Mouse (Mus musculus): ENCODE results near the gene Lrrc28.

Lrrc28 gene

DNA sequence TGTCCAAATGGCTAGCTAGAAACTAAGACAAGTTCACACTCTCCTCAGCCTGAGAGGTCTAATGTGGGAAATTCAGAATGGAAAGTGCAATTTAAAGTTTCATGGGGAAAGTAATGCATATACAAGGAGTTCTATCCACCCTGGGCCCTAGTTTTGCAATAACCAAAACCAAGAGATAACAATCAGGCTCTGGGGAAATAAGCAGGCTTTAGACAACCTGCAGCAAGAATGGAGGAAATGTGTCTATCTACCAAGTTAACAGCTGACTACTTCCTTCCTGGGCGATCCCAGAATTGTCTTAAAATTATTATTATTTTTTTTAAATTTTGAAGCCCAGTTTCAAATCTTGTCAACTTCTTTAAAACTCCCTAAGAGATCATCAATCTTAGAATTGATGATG is 48.7 kb downstream of the Lrrc28 start:
- 98% methylated on average over 1 of the region's 1 CpGs for WGBS

GRCm38 (mm10) chr7:67593902-67594301 is 51.2 kb downstream of the Lrrc28 start:
- 96% methylated on average over 6 of the region's 6 CpGs for WGBS

GRCm38 (mm10) chr7:67592670-67593069 is 52.4 kb downstream of the Lrrc28 start:
- 96% methylated on average over 6 of the region's 6 CpGs for WGBS

- 89% methylated on average over 6 of the region's 6 CpGs for WGBS
Observed at GRCm38 (mm10) chr7:67588743-67589142, 56.3 kb downstream of the Lrrc28 start.

DNA sequence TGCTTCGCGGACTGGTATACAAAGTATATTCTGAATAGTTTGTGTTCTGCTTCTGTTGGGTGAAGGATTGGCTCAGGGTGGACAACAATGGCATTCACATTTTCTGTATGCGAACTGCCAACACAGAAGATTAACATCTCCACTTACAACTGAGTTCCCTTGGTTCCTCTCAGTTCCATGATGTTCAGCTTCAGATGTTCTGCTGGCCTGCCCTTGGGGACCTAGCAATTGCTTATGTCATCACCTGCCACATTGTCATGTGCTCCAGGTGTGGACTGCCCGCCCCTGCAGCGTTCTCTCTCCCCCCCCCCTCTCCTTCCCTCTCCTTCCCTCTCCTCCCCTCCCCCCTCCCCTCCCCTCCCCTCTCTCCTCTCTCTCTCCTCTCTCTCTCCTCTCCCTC is 58.6 kb downstream of the Lrrc28 start:
- 94% methylated on average over 4 of the region's 5 CpGs for WGBS

GRCm38 (mm10) chr7:67583852-67584251 is 61.2 kb downstream of the Lrrc28 start:
- WGBS: 90% methylated on average over 5 of the region's 5 CpGs

GRCm38 (mm10) chr7:67578783-67579482 is 66.1 kb downstream of the Lrrc28 start:
- 29% methylated on average over 7 of the region's 7 CpGs for WGBS

GRCm38 (mm10) chr7:67578044-67578443 is 67.0 kb downstream of the Lrrc28 start:
- 88% methylated on average over 6 of the region's 6 CpGs for WGBS

DNA sequence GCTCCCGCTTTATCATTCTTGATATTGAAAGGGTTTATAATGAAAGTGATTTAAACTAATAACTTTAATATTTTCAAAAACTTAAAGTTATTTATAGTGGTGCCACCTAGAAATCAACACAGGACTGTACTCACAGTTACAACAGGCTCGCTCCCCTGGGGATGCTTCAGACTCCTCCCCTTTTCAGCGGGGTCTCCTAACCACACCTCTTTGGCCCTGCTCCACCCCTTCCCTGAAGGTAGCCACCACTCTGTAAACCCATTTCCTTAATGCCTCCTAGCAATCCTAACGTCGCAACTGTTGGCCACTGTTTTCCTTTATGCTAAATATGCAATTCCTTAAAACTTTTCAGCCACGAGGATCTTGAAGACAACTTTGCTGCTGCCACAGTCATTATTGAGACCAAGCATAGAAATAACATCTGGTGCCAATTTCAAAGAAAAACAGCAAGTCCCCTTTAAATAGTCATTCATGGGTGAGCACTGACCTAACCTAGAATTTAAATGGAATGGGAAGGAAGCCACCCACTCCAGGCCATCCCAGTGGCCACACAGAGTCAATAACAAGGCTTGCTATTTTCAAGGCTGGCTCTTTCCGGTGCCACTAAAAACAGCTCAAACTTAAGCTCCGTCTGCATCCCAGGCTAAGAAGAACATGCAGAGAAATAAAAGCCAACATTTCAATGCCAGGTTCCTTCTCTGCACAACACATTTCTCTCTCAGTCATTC is 78.4 kb downstream of the Lrrc28 start:
- WGBS: 42% methylated on average over 8 of the region's 8 CpGs

DNA sequence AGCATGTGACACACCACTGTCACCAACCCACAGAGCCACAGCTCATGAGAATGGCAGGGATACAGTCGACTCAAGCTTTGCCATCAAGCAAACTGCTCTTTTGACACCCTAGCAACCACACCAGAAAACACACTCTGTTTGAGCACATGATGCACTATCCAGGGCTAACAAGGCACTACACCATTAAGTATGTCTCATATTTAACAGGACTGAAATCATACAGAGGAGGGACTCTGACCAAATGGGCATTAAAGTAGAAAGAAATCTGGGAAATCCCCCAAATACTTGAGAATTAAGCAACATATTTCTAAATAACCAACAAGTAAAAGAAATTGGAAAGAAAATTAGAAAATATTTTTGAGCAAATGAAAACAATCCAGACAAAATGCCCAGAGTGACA is 79.9 kb downstream of the Lrrc28 start:
- WGBS: 54% methylated on average over 1 of the region's 1 CpGs

DNA sequence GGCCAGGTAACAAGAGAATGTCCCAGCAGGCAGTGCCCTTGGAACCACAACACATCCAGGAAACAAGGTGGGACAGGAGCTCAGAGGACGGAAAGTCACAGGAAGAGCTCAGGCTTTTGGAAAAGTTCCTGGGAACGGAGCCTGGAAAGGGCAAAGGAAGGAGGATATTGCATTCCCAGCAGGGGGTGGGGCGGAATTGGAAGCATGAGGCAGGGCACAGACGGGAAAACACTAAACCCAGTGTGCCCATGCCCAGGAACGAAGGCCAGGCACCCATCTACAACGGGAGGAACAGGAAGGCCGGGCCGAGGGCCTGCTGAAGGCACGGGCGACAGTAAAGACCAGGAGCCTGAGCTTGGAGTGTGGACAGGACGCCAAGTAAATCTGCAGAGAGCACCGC is 82.9 kb downstream of the Lrrc28 start:
- WGBS: 55% methylated on average over 12 of the region's 12 CpGs

GRCm38 (mm10) chr7:67559486-67559885 is 85.6 kb downstream of the Lrrc28 start:
- 83% methylated on average over 7 of the region's 7 CpGs for WGBS

GRCm38 (mm10) chr7:67558230-67558629 is 86.8 kb downstream of the Lrrc28 start:
- 80% methylated on average over 5 of the region's 5 CpGs for WGBS

DNA sequence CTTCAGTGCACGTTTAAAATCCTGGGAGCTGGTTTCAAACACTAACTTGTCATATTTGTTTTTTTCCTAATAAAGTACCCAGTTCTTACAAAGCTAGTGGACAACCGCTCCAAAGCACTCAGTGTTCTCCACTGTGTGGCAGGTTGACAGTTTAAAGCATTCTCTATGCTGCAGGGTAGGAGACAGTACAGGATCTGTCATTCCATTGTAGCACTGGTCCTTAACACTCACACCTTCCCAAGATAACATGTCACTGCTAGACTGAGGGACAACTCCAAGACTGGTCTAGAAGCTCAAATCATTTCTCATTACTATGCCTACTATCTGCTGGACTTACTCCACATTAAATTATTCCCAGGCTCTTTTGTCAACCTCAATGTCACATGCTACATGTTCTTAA is 90.2 kb downstream of the Lrrc28 start:
- WGBS: 90% methylated on average over 2 of the region's 2 CpGs

DNA sequence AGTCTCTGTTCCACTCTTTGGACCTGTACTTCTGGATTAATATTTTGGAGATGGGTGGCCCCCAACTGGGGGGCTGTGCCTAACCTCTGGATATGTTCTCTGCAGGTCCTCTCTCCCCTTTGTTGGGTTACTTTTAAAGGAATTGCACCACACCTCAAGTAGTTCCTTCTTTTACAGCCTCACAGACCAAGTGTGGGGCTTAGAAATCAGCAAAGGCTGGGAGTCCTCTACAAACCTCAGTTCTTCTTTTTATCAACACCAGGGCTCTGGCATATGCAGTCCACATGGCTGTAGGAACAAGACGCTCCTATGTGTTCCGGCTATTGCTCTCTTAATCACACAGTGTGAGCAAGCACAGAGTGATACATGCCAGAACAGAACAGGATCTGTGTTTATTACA is 93.8 kb downstream of the Lrrc28 start:
- 92% methylated on average over 2 of the region's 2 CpGs for WGBS

DNA sequence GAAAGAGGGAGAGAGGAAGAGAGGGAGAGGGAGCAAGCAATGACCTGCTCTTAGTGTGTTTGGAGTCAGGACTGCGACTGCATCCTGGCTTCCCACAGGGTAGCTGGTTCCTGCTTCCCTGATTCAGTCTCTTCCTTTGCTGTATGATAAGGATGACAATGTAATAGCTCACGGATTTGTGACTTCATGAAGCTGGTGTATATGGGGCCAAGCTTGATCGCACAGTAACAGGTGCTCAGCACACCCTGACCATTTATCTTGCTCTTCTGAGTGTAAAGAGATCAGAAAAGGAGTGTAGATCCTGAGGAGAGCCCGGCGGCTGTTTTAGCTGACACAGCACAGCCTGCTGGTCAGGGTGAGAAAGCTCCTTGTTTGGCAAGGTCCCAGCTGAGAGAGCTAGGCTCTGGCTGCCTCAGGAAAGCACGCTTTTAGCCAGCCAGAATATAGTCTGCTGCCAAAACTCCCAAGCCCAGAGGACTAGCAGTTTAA is 96.0 kb downstream of the Lrrc28 start:
- 8% methylated on average over 6 of the region's 6 CpGs for WGBS

DNA sequence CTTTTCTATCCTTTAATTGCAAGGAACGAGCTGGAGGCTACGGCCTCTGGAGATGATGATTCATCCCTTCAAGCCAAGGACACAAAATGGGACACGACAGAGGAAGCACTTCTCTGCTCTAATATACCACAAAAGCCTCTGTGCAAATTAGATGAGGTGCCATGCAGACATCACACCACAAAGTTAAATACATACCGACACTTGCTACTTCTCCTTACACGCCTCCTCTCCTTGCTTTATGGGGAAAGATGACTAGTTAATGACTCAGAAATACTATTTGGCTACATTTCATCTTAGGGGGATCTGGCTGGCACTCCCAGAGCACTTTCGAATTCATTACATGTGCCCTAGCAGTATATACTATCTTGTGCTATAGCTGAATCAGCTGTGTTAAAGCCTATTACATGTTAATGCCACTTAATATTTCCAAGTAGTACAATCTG is 96.4 kb downstream of the Lrrc28 start:
- WGBS: 49% methylated on average over 6 of the region's 6 CpGs

DNA sequence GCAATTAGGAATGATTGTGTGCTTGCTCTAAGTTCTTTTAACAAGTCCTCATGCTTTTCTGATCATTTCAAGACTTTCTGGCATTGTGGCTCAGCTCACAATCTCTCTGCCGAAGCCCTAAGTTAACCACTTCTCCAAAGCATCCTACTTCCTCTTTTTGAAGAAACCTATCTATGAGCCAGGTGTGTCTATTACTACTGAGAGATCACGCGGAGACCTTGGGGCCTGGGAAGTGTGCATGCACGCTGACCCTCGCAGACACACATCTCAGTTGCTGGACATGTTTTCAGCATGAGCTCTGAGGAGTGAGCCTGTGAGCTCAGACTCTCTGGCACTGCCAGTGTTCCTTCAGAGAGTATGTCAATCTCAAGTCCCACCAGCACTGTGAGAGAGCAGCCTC is 98.8 kb downstream of the Lrrc28 start:
- WGBS: 92% methylated on average over 5 of the region's 5 CpGs

DNA sequence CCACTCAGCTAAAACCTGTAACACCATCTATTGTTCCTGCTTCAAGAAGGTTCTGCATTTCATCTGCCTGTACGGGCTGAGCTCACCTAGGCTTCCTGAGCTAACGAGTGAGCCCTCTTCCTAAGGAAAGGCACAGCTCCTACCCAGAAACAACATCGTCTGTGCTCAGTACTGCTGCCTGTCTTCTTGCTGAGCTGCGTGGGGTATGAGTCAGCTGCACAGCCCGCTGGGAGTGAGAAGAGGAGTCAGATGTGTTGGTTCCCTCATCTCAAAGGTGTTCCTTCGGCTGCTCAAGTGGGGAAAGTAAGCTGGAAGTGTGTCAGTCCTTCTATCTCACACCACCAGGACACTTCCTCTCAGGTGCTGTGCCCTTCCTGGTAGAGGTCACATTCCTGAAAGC is 101.4 kb downstream of the Lrrc28 start:
- WGBS: 36% methylated on average over 6 of the region's 6 CpGs

GRCm38 (mm10) chr7:67536588-67537372 is 108.3 kb downstream of the Lrrc28 start:
- WGBS: 68% methylated on average over 11 of the region's 11 CpGs

GRCm38 (mm10) chr7:67535941-67536340 is 109.1 kb downstream of the Lrrc28 start:
- 91% methylated on average over 4 of the region's 4 CpGs for WGBS

- WGBS: 75% methylated on average over 2 of the region's 2 CpGs
Observed at GRCm38 (mm10) chr7:67530981-67531380, 114.1 kb downstream of the Lrrc28 start.

All from cerebral cortex, adult 2 months (tissue).